Mouse (Mus musculus) heart, postnatal 10 days (tissue): ENCODE data around the gene Sntb2. TPM values are rescaled to one million over a fixed set of nuclear protein-coding genes. Genes with fewer than 3 reads are reported as not detected.

Experiments
- total RNA-seq, 2 experiments: library from RNA; stranded (reverse); gene quantifications; 2 replicates each; pipeline ENCODE4 v1.2.3; 2021

Gene Sntb2
- total RNA-seq, 2 experiments from 2014 or later, result 27.1 to 27.6 TPM

Other genes starting within 250 kb of the Sntb2 start
- gene Has3, start 65.5 kb upstream of the Sntb2 start, total RNA-seq, result 1 to 10 TPM; 1.9 to 2.4 TPM
- gene Utp4, start 42.1 kb upstream of the Sntb2 start, total RNA-seq, result 10 to 100 TPM; 23.8 to 25.0 TPM
- gene Vps4a, start 95.5 kb downstream of the Sntb2 start, total RNA-seq, result 10 to 100 TPM; 59.8 to 61.4 TPM
- 10 to 100 TPM; 43.4 to 53.1 TPM for gene Pdf, start 112.9 kb downstream of the Sntb2 start, total RNA-seq
- 10 to 100 TPM; 18.9 to 22.1 TPM for gene Cog8, start 120.9 kb downstream of the Sntb2 start, total RNA-seq
- 10 to 100 TPM; 24.9 to 28.8 TPM for gene Nip7, start 121.1 kb downstream of the Sntb2 start, total RNA-seq
- not detected for gene Tmed6, start 129.9 kb downstream of the Sntb2 start, total RNA-seq
- gene Terf2, start 160.8 kb downstream of the Sntb2 start, total RNA-seq, result 10 to 100 TPM; 18.0 to 18.1 TPM
- 10 to 100 TPM; 47.0 to 48.9 TPM for gene Cyb5b, start 214.9 kb downstream of the Sntb2 start, total RNA-seq